Mouse (Mus musculus) midbrain, embryonic 16.5 days (tissue): ENCODE data around the gene Trdmt1. TPM values are rescaled to one million over a fixed set of nuclear protein-coding genes. Genes with fewer than 3 reads are reported as not detected.

ENCODE experiments used
- ATAC-seq: fragments of 200-750 bp; cut with Nextera tagmentation; 2 replicates; pipeline ENCODE4 v1.8.0; 2017; ENCODE audit warnings: moderate TSS enrichment
- H3K27ac ChIP-seq: fragments of 300-500 bp; sonication (generic); 2 replicates; pipeline ENCODE4 v1.5.1; 2014; ENCODE audit warnings: mild to moderate bottlenecking, low read length, mixed read lengths
- H3K27me3 ChIP-seq: fragments of 300-500 bp; sonication (generic); 2 replicates; pipeline ENCODE4 v1.6.1; 2014; ENCODE audit warnings: low read depth, low read length, mixed read lengths; ENCODE audit not compliant: control insufficient read depth, insufficient read depth
- H3K36me3 ChIP-seq: fragments of 300-500 bp; sonication (generic); 2 replicates; pipeline ENCODE4 v1.6.1; 2014; ENCODE audit warnings: mild to moderate bottlenecking, low read length, moderate library complexity, mixed read lengths; ENCODE audit not compliant: control insufficient read depth, insufficient read depth
- H3K4me1 ChIP-seq: fragments of 300-500 bp; sonication (generic); 2 replicates; pipeline ENCODE4 v1.6.1; 2014; ENCODE audit warnings: mild to moderate bottlenecking, low read length, mixed read lengths; ENCODE audit not compliant: control insufficient read depth, insufficient read depth
- H3K4me2 ChIP-seq: fragments of 300-500 bp; sonication (generic); 2 replicates; pipeline ENCODE4 v1.6.1; 2014; ENCODE audit warnings: mild to moderate bottlenecking, low read length, mixed read lengths
- H3K4me3 ChIP-seq: fragments of 300-500 bp; sonication (generic); 2 replicates; pipeline ENCODE4 v1.5.1; 2014; ENCODE audit warnings: low read depth, mild to moderate bottlenecking, low read length, moderate library complexity, mixed read lengths
- H3K9ac ChIP-seq: fragments of 300-500 bp; sonication (generic); 2 replicates; pipeline ENCODE4 v1.6.1; 2014; ENCODE audit warnings: low read depth, low read length, mixed read lengths
- H3K9me3 ChIP-seq: fragments of 300-500 bp; sonication (generic); replicated peaks from 2 replicates; pipeline ENCODE4 v1.6.1; 2014; ENCODE audit warnings: mild to moderate bottlenecking, low read length, mixed read lengths; ENCODE audit not compliant: control insufficient read depth, poor library complexity, severe bottlenecking
- WGBS: fragments of 180-500 bp; shearing (Covaris S2); extraction: QIAGEN DNeasy Blood & Tissue Kit; methylation state at CpG from one replicate; pipeline ENCODE4 v1.1.7; 2014; 5-methylcytosine and 5-hydroxymethylcytosine counted together
- polyA plus RNA-seq: library from polyadenylated mRNA; unstranded; fragments of >200 nt; fragmentation: Nextera tagmentation; extraction: Ambion mirVana; gene quantifications from 2 replicates; pipeline ENCODE4 v1.2.1, GENCODE M21; 2015

The Trdmt1 gene
- polyA plus RNA-seq, 1 experiment from 2014 or later, result 8.5 TPM

DNA sequence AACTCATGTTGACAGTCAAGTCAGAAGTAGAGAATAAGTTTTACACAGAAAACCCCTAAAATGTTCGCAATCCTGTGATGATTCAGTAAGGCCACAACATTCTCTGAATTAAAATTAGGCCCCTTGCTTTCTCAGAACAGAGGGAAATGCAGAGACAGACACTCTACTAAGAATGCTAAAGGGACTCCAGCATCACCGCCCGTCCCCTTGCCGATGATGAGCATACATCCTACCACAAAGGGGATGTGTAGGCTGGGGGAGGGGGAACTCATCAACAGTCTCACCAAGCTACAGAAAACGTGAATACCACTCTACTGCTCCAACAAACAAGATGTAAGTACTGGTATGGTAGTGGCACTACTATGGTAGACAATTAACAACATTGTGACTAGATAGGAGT, 15.3 kb upstream of the Trdmt1 start:
- no peak overlapping the region for H3K4me2 ChIP-seq
- WGBS, result 81% methylated on average over 5 of the region's 5 CpGs
- no peak overlapping the region for H3K27ac ChIP-seq
- H3K36me3 ChIP-seq, result no peaks in the 10 kb centered on the region
- H3K4me1 ChIP-seq, result no peaks in the 10 kb centered on the region
- H3K4me3 ChIP-seq, result no peak overlapping the region
- no peaks in the 10 kb centered on the region; the same call in 1 of the 2 replicates for H3K9me3 ChIP-seq
- H3K9ac ChIP-seq, result no peak overlapping the region
- ATAC-seq, result no peak
- H3K27me3 ChIP-seq, result no peaks in the 10 kb centered on the region

DNA sequence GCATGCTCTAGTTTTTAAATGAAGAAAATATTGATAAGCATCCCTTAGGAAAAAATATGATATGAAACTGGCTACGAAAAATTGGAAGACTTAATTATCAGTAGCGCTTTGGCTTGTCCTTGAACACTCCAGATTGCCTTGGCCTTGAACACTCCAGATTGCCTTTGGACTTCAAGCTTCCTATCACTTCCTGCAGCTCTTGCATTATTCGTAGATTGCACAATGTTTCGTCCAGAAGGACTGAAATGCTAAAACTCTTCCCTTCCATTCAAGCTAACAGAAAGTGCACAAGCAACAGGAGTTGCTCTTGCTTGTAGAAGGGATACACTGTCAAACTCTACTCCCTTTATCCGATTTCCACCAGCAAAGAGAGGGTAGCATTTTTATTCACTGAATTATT, 14.8 kb upstream of the Trdmt1 start:
- Histone ChIP-seq H3K9me3 (no peaks in the 10 kb centered on the region; the same call in 1 of the 2 replicates), H3K4me3 (no peak overlapping the region), H3K9ac (no peak overlapping the region), H3K27ac (no peak overlapping the region), H3K36me3 (no peaks in the 10 kb centered on the region), H3K4me2 (no peak overlapping the region), H3K27me3 (no peaks in the 10 kb centered on the region), H3K4me1 (no peaks in the 10 kb centered on the region)
- 86% methylated on average over 5 of the region's 5 CpGs for WGBS
- ATAC-seq, result no peak

DNA sequence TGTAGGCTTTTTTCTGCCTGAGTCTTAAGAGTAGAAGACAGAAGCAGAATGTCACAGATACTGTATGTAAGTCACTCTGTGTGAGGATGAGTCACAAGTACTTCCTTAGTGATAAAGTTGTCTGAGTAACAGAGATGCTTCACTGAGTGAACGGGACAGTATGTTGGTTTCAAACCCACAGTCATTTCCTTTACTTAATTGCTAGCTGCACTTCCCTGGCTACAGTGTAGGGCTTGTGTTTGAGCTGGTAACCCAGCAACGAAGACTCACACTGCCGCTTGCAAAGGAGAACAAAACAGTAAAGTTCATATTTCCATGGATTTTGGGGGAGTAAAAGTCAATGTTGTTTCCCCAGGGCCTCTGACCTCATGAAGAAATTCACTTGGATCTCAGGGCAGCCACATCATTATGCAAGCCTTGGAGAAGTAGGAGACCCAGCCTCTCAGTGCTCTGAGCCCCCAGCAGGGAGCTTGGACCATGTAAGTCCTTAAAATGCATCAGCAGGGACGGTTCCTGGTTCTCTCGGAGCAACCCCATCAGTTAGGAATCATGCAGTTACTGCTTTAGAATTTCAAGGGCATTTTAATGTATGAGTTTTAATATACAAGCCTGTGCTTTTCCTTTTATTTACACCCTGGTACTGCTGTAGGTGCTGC, 14.3 kb upstream of the Trdmt1 start:
- no peaks in the 10 kb centered on the region for H3K4me1 ChIP-seq
- no peaks in the 10 kb centered on the region; the same call in 1 of the 2 replicates for H3K9me3 ChIP-seq
- no peak for ATAC-seq
- H3K4me3 ChIP-seq, result no peak overlapping the region
- no peaks in the 10 kb centered on the region for H3K36me3 ChIP-seq
- WGBS, result 46% methylated on average over 5 of the region's 5 CpGs
- no peak overlapping the region for H3K9ac ChIP-seq
- H3K27ac ChIP-seq, result no peak overlapping the region
- H3K4me2 ChIP-seq, result no peak overlapping the region
- no peaks in the 10 kb centered on the region for H3K27me3 ChIP-seq

DNA sequence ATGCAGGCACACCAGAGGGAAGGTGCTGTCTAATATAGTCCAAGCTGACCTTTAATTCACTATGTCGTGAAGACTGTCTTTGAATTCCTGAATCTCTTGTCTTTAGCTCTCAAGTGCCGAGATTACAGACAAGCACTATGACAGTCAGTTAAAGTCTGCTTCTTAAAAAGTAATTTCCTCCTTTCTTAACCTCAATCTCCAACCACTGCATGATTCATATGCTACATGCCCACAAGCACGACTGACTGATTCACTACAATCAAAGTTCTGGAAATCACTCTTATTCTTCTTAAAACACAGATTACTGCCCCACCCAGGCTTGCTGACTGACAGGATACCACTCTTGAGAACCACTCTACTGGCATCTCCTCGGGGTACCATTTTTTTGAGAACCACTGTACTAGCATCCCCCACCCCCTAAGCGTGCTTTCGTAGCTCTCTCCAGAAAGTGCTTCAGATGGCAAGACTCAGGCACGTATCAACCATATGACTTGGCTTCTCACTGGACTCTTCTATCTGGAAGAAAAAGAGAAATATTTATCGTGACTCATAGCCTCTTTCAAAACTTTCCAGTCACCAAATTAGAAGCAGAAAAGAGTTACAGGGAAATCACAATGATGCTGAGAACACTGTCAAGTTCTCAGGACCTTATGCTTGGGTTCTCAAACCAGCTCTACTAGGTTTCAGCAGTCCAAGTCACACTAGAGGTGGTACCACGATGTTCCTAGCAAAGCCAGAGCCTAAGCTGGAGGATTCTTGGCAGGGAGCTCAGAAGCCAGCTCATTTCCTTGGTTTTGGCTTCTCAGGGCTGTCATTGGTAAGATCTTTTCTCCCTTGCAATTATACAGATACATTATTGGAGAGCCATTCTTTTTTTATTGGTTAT, 12.9 kb upstream of the Trdmt1 start:
- H3K27ac ChIP-seq, result no peak overlapping the region
- WGBS, result 84% methylated on average over 9 of the region's 9 CpGs
- no peaks in the 10 kb centered on the region; the same call in 1 of the 2 replicates for H3K9me3 ChIP-seq
- H3K27me3 ChIP-seq, result no peaks in the 10 kb centered on the region
- H3K9ac ChIP-seq, result no peak overlapping the region
- no peak overlapping the region for H3K4me3 ChIP-seq
- H3K4me2 ChIP-seq, result no peak overlapping the region
- no peak for ATAC-seq
- no peaks in the 10 kb centered on the region for H3K36me3 ChIP-seq
- no peaks in the 10 kb centered on the region for H3K4me1 ChIP-seq

DNA sequence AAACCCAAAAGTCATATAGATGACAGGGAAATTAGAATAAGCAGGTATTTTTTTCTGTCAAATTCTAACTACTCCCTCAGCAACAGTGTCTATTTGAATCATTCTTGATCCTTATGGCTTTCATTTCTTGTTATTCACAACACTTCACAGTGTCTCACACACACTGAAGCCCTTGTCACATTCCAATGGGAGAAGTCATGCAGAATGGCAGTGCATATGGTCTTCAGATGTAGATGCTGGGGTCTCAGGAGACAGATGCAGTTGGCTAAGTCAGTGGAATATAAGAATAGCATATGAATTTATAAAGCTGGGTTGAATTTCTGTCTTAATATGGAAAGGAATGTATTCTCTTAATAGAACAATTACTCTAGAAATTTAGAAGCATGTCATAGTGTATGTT, 11.8 kb upstream of the Trdmt1 start:
- Histone ChIP-seq H3K36me3 (no peaks in the 10 kb centered on the region), H3K4me3 (no peak overlapping the region), H3K9ac (no peak overlapping the region), H3K27ac (no peak overlapping the region), H3K9me3 (no peaks in the 10 kb centered on the region; the same call in 1 of the 2 replicates), H3K4me2 (no peak overlapping the region), H3K27me3 (no peaks in the 10 kb centered on the region), H3K4me1 (no peaks in the 10 kb centered on the region)
- no peak for ATAC-seq

DNA sequence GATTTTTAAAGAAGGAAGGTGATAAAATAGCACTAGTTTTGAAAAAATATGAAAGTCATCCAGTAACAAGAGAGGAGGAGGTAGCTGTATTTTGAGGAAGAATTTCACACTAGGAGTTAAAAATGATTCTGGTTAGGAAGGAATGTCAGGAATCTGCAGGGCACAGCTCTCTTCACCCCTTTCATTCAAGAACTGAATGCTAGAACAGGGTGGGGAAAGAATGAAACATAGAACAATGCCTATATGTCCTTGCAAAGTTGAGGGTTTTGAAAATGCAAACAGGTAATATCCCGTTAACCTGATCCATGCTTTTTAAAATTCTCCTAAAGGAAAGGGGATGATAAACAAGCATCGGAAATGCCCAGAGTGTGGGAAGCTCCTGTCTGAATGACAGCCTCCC, 9.5 kb upstream of the Trdmt1 start:
- H3K4me3 ChIP-seq, result no peak overlapping the region
- no peaks in the 10 kb centered on the region for H3K27me3 ChIP-seq
- ATAC-seq, result no peak
- H3K27ac ChIP-seq, result no peak overlapping the region
- no peaks in the 10 kb centered on the region for H3K9me3 ChIP-seq
- no peak overlapping the region for H3K9ac ChIP-seq
- no peaks in the 10 kb centered on the region for H3K4me1 ChIP-seq
- 56% methylated on average over 2 of the region's 2 CpGs for WGBS
- H3K4me2 ChIP-seq, result no peak overlapping the region
- no peaks in the 10 kb centered on the region for H3K36me3 ChIP-seq

DNA sequence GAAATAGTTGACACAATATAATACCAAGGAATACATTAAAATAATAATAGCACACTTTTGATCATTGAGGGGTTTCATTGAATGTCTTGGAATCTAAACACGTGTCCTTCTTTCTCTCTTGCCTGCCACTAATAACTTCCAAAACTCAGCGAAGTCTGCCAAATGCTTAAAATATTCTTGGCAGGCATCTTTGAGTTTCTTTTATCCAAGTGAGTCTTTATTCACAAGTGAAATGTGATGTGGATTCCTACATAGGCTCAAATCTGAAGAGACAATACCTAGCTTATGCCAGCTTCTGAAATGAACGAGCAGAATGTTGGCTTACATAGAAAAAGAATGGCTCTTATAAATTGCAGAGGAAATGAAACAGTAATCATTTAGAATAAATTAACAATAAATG, 4.3 kb upstream of the Trdmt1 start:
- Histone ChIP-seq H3K27me3 (no peaks in the 10 kb centered on the region), H3K27ac (no peak overlapping the region), H3K9ac (no peak overlapping the region), H3K9me3 (no peaks in the 10 kb centered on the region), H3K4me1 (peaks cover 2% of the 10 kb centered on the region), H3K4me2 (no peak overlapping the region), H3K4me3 (no peak overlapping the region), H3K36me3 (no peaks in the 10 kb centered on the region)
- WGBS, result 58% methylated on average over 3 of the region's 3 CpGs
- no peak for ATAC-seq

DNA sequence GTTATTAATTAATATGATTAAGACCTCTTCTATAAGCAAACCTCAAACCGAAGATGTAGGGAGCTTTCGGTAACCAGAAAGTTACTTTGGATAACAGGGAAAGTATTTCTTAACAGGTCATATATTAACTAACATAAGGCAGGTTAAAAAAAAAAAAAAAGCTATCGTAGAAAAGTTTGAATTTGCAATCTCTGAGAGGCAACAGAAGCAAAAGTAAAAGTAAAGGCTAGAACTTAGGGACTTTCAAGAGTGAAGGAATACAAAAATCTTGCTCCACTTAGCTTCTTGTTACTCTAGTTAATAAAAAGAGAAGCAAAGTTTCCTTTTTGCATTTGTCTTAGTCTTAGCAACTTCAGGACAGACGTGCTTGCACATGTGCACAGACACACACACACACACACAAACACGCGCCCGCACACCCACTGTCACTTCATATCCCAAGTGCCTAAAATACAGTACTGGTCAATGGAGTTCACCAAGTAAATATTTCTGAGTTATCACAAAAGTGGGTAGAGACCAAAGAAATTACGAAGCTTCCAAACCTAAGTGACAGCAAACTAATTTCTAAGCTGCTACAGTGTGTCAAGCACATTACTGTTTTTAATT, 846 bp downstream of the Trdmt1 start:
- H3K36me3 ChIP-seq, result no peaks in the 10 kb centered on the region
- H3K27me3 ChIP-seq, result no peaks in the 10 kb centered on the region
- WGBS, result 42% methylated on average over 8 of the region's 8 CpGs
- peak overlapping the region; percentile 57 for H3K4me3 ChIP-seq
- H3K4me2 ChIP-seq, result peak overlapping the region; percentile 79
- peak overlapping the region; percentile 73 for H3K9ac ChIP-seq
- ATAC-seq, result peak; percentile 32
- H3K9me3 ChIP-seq, result no peaks in the 10 kb centered on the region
- peaks cover 5% of the 10 kb centered on the region for H3K4me1 ChIP-seq
- peak overlapping the region; percentile 84 for H3K27ac ChIP-seq

DNA sequence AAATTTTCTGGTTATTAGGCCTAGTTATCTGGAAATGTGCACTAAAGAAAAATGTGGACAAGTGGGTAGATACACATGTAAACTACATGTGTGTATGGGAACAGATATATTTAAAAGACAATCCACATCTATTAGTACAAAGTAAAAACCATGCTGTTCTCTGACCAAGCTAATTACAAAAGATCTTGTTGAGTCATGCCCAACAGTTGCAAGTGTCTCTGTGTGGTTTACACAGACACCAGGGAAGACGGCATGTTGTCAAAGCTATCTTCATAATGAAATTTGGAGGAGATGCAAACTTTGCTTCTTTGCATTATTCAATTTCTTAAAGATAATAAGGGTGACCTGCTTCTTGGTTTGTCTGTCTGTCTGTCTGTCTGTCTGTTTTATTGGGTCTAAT, 4.6 kb downstream of the Trdmt1 start:
- Histone ChIP-seq H3K9me3 (no peaks in the 10 kb centered on the region), H3K27me3 (no peaks in the 10 kb centered on the region)
- WGBS, result 92% methylated on average over 1 of the region's 1 CpGs

More for the DNA sequence above, 4.6 kb downstream of the Trdmt1 start:
- Histone ChIP-seq H3K4me3 (no peak overlapping the region), H3K36me3 (no peaks in the 10 kb centered on the region), H3K27ac (no peak overlapping the region), H3K4me1 (peaks cover 5% of the 10 kb centered on the region), H3K9ac (no peak overlapping the region), H3K4me2 (no peak overlapping the region)
- no peak for ATAC-seq
